Mouse (Mus musculus) cerebellum, adult 2 months (tissue): ENCODE measurements around the gene Sohlh2.

Experiments used
- CTCF ChIP-seq: fragments of 200-500 bp; IDR thresholded peaks from 2 replicates; pipeline ENCODE4 v1.5.1; 2011; ENCODE audit warnings: low read depth, mild to moderate bottlenecking, control low read depth, low read length, moderate library complexity, borderline replicate concordance; ENCODE audit not compliant: insufficient read depth
- POLR2A ChIP-seq: fragments of 200-500 bp; IDR thresholded peaks from 2 replicates; pipeline ENCODE4 v1.6.1; 2011; ENCODE audit warnings: low read length, control low read depth, borderline replicate concordance; ENCODE audit not compliant: insufficient read depth

GRCm38 (mm10) chr3:55154163-55154562, 27.7 kb upstream of the Sohlh2 start:
- no peak for TF ChIP-seq CTCF
- no peak for TF ChIP-seq POLR2A
